Mouse (Mus musculus) thymus, adult 2 months (tissue): Measurements from ENCODE around the gene Mthfsl.
"Not testable (repeated sequence)": the region's sequence is repeated elsewhere in the genome, so short reads cannot be mapped to it uniquely, and the experiment has no call there.

Experiments used
- CTCF ChIP-seq: fragments of 200-500 bp; IDR thresholded peaks from 2 replicates; pipeline ENCODE4 v1.5.1; 2012; ENCODE audit warnings: mild to moderate bottlenecking, control low read depth, low read length, moderate library complexity, borderline replicate concordance; ENCODE audit not compliant: control insufficient read depth, poor library complexity, insufficient read depth; ENCODE audit errors: extremely low read depth
- POLR2A ChIP-seq: fragments of 200-500 bp; IDR thresholded peaks from 2 replicates; pipeline ENCODE4 v1.6.1; 2012; ENCODE audit warnings: mild to moderate bottlenecking, low read length, control low read depth, moderate library complexity; ENCODE audit not compliant: control insufficient read depth, poor library complexity, insufficient read depth; ENCODE audit errors: extremely low read depth

GRCm38 (mm10) chr9:88732334-88732733, 12.2 kb upstream of the Mthfsl start:
- not testable (repeated sequence) for TF ChIP-seq POLR2A, CTCF
